Mouse (Mus musculus) embryonic facial prominence, embryonic 13.5 days (tissue): ENCODE results near the gene Zbtb12. TPM values are rescaled to one million over a fixed set of nuclear protein-coding genes. Genes with fewer than 3 reads are reported as not detected.

Source experiments
- ATAC-seq: fragments of 200-750 bp; cut with Nextera tagmentation; 2 replicates; pipeline ENCODE4 v1.8.0; 2017; ENCODE audit warnings: low read depth; ENCODE audit not compliant: insufficient number of reproducible peaks, insufficient read depth, low FRiP score, low TSS enrichment
- H3K27ac ChIP-seq: fragments of 300-500 bp; sonication (generic); 2 replicates; pipeline ENCODE4 v1.5.1; 2015; ENCODE audit warnings: moderate library complexity, mild to moderate bottlenecking, inconsistent platforms
- H3K27me3 ChIP-seq: fragments of 300-500 bp; sonication (generic); 2 replicates; pipeline ENCODE4 v1.6.1; 2015; ENCODE audit warnings: mild to moderate bottlenecking, inconsistent platforms
- H3K36me3 ChIP-seq: fragments of 300-500 bp; sonication (generic); 2 replicates; pipeline ENCODE4 v1.6.1; 2015; ENCODE audit warnings: mild to moderate bottlenecking, inconsistent platforms
- H3K4me1 ChIP-seq: fragments of 300-500 bp; sonication (generic); 2 replicates; pipeline ENCODE4 v1.6.1; 2015; ENCODE audit warnings: inconsistent platforms
- H3K4me2 ChIP-seq: fragments of 300-500 bp; sonication (generic); 2 replicates; pipeline ENCODE4 v1.6.1; 2015; ENCODE audit warnings: moderate library complexity, mild to moderate bottlenecking, inconsistent platforms
- H3K4me3 ChIP-seq: fragments of 300-500 bp; sonication (generic); 2 replicates; pipeline ENCODE4 v1.5.1; 2015; ENCODE audit warnings: mild to moderate bottlenecking, inconsistent platforms
- H3K9ac ChIP-seq: fragments of 300-500 bp; sonication (generic); 2 replicates; pipeline ENCODE4 v1.6.1; 2015; ENCODE audit warnings: mild to moderate bottlenecking, inconsistent platforms
- H3K9me3 ChIP-seq: fragments of 300-500 bp; sonication (generic); 2 replicates; pipeline ENCODE4 v1.6.1; 2016; ENCODE audit warnings: inconsistent platforms
- WGBS: fragments of 180-500 bp; shearing (Covaris S2); methylation state at CpG from one replicate; pipeline ENCODE4 v1.1.7; 2015; ENCODE audit warnings: mixed read lengths; 5-methylcytosine and 5-hydroxymethylcytosine counted together
- microRNA-seq: library from miRNA; unstranded; fragments of <30 nt; microRNA quantifications from one replicate; pipeline ENCODE4, GENCODE M21; 2016
- polyA plus RNA-seq: library from polyadenylated mRNA; unstranded; fragments of >200 nt; fragmentation: Nextera tagmentation; extraction: Ambion mirVana; gene quantifications from 2 replicates; pipeline ENCODE4 v1.2.1, GENCODE M21; 2015

Zbtb12 gene
- polyA plus RNA-seq, 1 experiment from 2014 or later = 7.1 TPM

- no peaks in the 10 kb centered on the region; the same call in 1 of the 2 replicates for H3K27me3 ChIP-seq
- H3K27ac ChIP-seq = no peak overlapping the region
- H3K9me3 ChIP-seq = no peaks in the 10 kb centered on the region
- H3K4me1 ChIP-seq = peaks cover 26% of the 10 kb centered on the region
- ATAC-seq = no peak
- whole genome bisulfite sequencing = 88% methylated on average over 8 of the region's 8 CpGs
- peak overlapping the region; percentile 75 for H3K4me3 ChIP-seq
- H3K9ac ChIP-seq = peak overlapping the region; percentile 91
- H3K36me3 ChIP-seq = peaks cover 9% of the 10 kb centered on the region; the same call in 1 of the 2 replicates
- H3K4me2 ChIP-seq = peak overlapping the region; percentile 89
These were observed 53.0 kb downstream of the Zbtb12 start for GRCm38 (mm10) chr17:34932287-34932686.

- Histone ChIP-seq H3K9me3 (no peaks in the 10 kb centered on the region), H3K4me1 (peaks cover 26% of the 10 kb centered on the region), H3K9ac (peak overlapping the region; percentile 49; the same call in 1 of the 2 replicates), H3K4me3 (no peak overlapping the region), H3K27me3 (no peaks in the 10 kb centered on the region; the same call in 1 of the 2 replicates), H3K36me3 (peaks cover 9% of the 10 kb centered on the region; the same call in 1 of the 2 replicates), H3K4me2 (peak overlapping the region; percentile 22), H3K27ac (no peak overlapping the region)
- ATAC-seq = no peak
- 39% methylated on average over 24 of the region's 24 CpGs for WGBS
These were observed 54.7 kb downstream of the Zbtb12 start for GRCm38 (mm10) chr17:34934031-34934430.

- no peaks in the 10 kb centered on the region for H3K9me3 ChIP-seq
- ATAC-seq = no peak
- no peak overlapping the region for H3K4me3 ChIP-seq
- H3K4me2 ChIP-seq = no peak overlapping the region
- peaks cover 9% of the 10 kb centered on the region; the same call in 1 of the 2 replicates for H3K36me3 ChIP-seq
- no peak overlapping the region for H3K27ac ChIP-seq
- H3K9ac ChIP-seq = peak overlapping the region; percentile 49; the same call in 1 of the 2 replicates
- WGBS = 33% methylated on average over 8 of the region's 8 CpGs
- H3K4me1 ChIP-seq = peaks cover 26% of the 10 kb centered on the region
- H3K27me3 ChIP-seq = no peaks in the 10 kb centered on the region; the same call in 1 of the 2 replicates
These were observed 55.5 kb downstream of the Zbtb12 start for GRCm38 (mm10) chr17:34934830-34935229.

- no peak overlapping the region for H3K9ac ChIP-seq
- H3K27ac ChIP-seq = no peak overlapping the region
- H3K4me3 ChIP-seq = no peak overlapping the region
- WGBS = 81% methylated on average over 6 of the region's 6 CpGs
- H3K4me2 ChIP-seq = no peak overlapping the region
- no peak for ATAC-seq
- no peaks in the 10 kb centered on the region for H3K9me3 ChIP-seq
- peaks cover 9% of the 10 kb centered on the region; the same call in 1 of the 2 replicates for H3K36me3 ChIP-seq
- H3K4me1 ChIP-seq = peaks cover 21% of the 10 kb centered on the region
- H3K27me3 ChIP-seq = no peaks in the 10 kb centered on the region; the same call in 1 of the 2 replicates
These were observed 58.8 kb downstream of the Zbtb12 start for GRCm38 (mm10) chr17:34937960-34938505.

DNA sequence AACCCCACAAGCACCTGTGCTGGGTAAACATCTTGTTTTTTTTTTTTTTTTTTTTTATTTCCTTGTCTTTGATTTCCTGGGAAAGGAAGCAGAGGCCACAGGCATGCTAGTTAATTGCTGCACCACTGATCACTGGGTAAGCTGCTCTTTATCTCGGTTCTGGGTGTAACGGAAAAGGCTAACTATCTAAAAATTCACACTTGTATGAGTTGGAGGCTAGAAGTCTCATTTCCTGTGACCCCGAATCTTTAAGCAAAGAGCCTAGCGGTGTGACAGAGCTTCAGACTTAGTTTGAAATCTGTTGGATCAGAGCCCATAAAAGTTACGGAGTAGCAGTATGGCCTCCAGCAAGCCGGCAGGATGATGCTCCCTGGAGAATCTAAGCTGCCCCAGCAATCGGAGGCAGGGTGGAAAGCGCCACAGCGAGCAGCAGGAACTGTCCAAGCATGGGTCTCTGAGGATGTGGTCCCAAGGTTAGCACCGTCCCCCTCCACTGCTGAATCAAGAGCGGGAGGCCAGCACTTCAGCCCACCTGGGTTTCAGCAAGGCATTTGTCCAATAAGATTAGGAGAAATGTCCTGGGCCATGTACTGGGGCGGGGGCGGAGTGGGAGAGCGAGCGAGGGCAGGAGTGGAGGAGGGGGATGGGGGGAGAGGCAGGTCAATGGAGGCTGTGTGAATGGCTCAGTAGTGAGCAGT lies 62.2 kb downstream of the Zbtb12 start:
- no peak for ATAC-seq
- Histone ChIP-seq H3K4me1 (peaks cover 6% of the 10 kb centered on the region), H3K27me3 (no peaks in the 10 kb centered on the region), H3K9ac (peak overlapping the region; percentile 65), H3K36me3 (no peaks in the 10 kb centered on the region), H3K4me3 (peak overlapping the region; percentile 30), H3K4me2 (peak overlapping the region; percentile 52), H3K27ac (no peak overlapping the region), H3K9me3 (no peaks in the 10 kb centered on the region)
- WGBS = 6% methylated on average over 15 of the region's 15 CpGs

DNA sequence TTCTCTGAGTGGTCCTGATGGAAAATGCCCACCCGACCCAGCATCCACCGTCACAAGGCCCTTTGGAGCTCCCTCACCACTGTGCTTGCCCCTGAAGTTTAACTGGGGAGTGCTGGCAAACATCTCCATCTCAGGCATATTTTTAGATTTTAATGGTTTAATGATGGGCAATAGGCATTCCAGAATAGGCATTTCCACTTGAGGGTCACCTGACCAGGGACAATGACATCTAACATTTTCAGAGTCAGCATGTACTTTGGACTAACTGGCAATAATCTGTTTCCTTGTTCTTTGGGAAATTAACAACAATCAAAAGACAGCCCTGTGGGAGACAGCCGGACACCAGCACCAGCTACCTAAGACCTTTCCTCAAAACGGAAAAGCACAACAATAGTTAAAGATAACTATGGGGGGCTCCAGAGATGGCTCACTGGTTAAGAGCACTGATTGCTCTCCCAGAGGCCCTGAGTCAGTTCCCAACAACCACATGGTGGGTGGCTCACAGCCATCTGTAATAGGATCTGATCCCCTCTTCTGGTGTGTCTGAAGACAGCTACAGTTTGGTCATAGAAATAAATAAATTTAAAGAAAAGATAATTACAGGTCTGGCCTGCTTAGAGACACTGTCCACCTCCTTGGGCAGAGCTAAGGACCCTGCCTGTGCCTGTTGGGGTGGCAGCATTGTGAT lies 64.0 kb downstream of the Zbtb12 start:
- no peak overlapping the region for H3K9ac ChIP-seq
- no peaks in the 10 kb centered on the region for H3K36me3 ChIP-seq
- WGBS = 83% methylated on average over 4 of the region's 4 CpGs
- H3K4me2 ChIP-seq = no peak overlapping the region
- H3K27ac ChIP-seq = no peak overlapping the region
- H3K4me1 ChIP-seq = peaks cover 6% of the 10 kb centered on the region
- H3K4me3 ChIP-seq = no peak overlapping the region
- H3K27me3 ChIP-seq = no peaks in the 10 kb centered on the region
- H3K9me3 ChIP-seq = no peaks in the 10 kb centered on the region
- no peak for ATAC-seq

DNA sequence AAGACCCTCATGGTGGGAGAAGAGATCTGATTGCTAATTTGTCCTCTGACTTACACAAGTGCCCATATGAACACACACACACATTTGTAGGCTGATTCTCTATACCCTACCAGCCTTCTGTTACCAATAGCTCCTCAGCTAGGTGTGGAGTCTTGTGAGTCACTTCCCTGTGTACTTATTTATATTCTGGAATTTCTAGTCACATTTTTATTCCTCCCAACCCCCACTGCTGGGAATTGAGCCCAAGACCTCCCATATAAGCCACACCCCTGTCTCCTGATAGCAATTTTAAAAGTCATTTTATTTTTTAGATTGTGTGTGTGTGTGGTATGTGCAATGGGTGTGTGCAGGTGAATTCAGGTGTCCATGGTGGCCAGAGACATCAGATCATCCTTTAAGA lies 65.1 kb downstream of the Zbtb12 start:
- Histone ChIP-seq H3K27ac (no peak overlapping the region), H3K4me3 (no peak overlapping the region), H3K36me3 (peaks cover under 1% of the 10 kb centered on the region), H3K27me3 (no peaks in the 10 kb centered on the region), H3K9me3 (no peaks in the 10 kb centered on the region), H3K4me1 (peaks cover 6% of the 10 kb centered on the region), H3K4me2 (no peak overlapping the region), H3K9ac (no peak overlapping the region)
- no peak for ATAC-seq

Small RNA genes lying within 50 kb of the gene (microRNA-seq; reads per million reads assigned to microRNA genes)
- gene Mir6970 (not detected), gene Mir6971 (4.1 reads per million, percentile 16 among the genes with 10 or more reads in this experiment), gene Mir6972 (not detected)

Other genes with a start within 250 kb of the Zbtb12 start
- gene Prrt1, start 249.9 kb upstream of the Zbtb12 start, polyA plus RNA-seq = 0.55 and 0.78 TPM in 2 replicates
- 15.0 and 18.0 TPM in 2 replicates for gene Fkbpl, start 234.7 kb upstream of the Zbtb12 start, polyA plus RNA-seq
- 97.8 and 106 TPM in 2 replicates for gene Atf6b, start 232.3 kb upstream of the Zbtb12 start, polyA plus RNA-seq
- 0.03 and 0.04 TPM in 2 replicates for gene Tnxb, start 208.9 kb upstream of the Zbtb12 start, polyA plus RNA-seq
- gene C4b, start 135.6 kb upstream of the Zbtb12 start, polyA plus RNA-seq = 0.34 TPM in 1 of 2 replicates, not detected in the other
- gene Cyp21a1, start 74.9 kb upstream of the Zbtb12 start, polyA plus RNA-seq = not detected in 2 replicates
- 25.4 and 29.4 TPM in 2 replicates for gene Stk19, start 42.5 kb upstream of the Zbtb12 start, polyA plus RNA-seq
- gene Dxo, start 42.5 kb upstream of the Zbtb12 start, polyA plus RNA-seq = 66.3 and 75.1 TPM in 2 replicates
- 52.2 and 55.6 TPM in 2 replicates for gene Skiv2l, start 29.3 kb upstream of the Zbtb12 start, polyA plus RNA-seq
- 119 and 126 TPM in 2 replicates for gene Nelfe, start 29.1 kb upstream of the Zbtb12 start, polyA plus RNA-seq
- gene Cfb, start 17.0 kb upstream of the Zbtb12 start, polyA plus RNA-seq = 1.6 and 5.7 TPM in 2 replicates
- not detected in 2 replicates for gene Gm20547, start 2.6 kb downstream of the Zbtb12 start, polyA plus RNA-seq
- gene C2, start 18.8 kb downstream of the Zbtb12 start, polyA plus RNA-seq = 2.7 and 3.2 TPM in 2 replicates
- gene Ehmt2, start 19.0 kb downstream of the Zbtb12 start, polyA plus RNA-seq = 98.5 and 100 TPM in 2 replicates
- 0.24 and 0.83 TPM in 2 replicates for gene Slc44a4, start 35.0 kb downstream of the Zbtb12 start, polyA plus RNA-seq
- 18.8 and 20.3 TPM in 2 replicates for gene Neu1, start 51.8 kb downstream of the Zbtb12 start, polyA plus RNA-seq
- gene Hspa1b, start 79.8 kb downstream of the Zbtb12 start, polyA plus RNA-seq = 0.53 and 0.87 TPM in 2 replicates
- gene Gm20481, start 90.4 kb downstream of the Zbtb12 start, polyA plus RNA-seq = not detected in 2 replicates
- gene Hspa1a, start 92.7 kb downstream of the Zbtb12 start, polyA plus RNA-seq = 5.8 and 6.1 TPM in 2 replicates
- 0.77 and 0.85 TPM in 2 replicates for gene Hspa1l, start 93.2 kb downstream of the Zbtb12 start, polyA plus RNA-seq
- 190 and 227 TPM in 2 replicates for gene Lsm2, start 102.4 kb downstream of the Zbtb12 start, polyA plus RNA-seq
- gene Vars, start 121.5 kb downstream of the Zbtb12 start, polyA plus RNA-seq = 102 and 112 TPM in 2 replicates
- gene Vwa7, start 137.1 kb downstream of the Zbtb12 start, polyA plus RNA-seq = 0.33 and 0.38 TPM in 2 replicates
- gene Sapcd1, start 148.5 kb downstream of the Zbtb12 start, polyA plus RNA-seq = 14.2 and 19.5 TPM in 2 replicates
- gene Msh5, start 167.3 kb downstream of the Zbtb12 start, polyA plus RNA-seq = 3.5 and 3.6 TPM in 2 replicates
- 243 and 254 TPM in 2 replicates for gene Clic1, start 170.5 kb downstream of the Zbtb12 start, polyA plus RNA-seq
- 358 and 374 TPM in 2 replicates for gene Ddah2, start 179.6 kb downstream of the Zbtb12 start, polyA plus RNA-seq
- 0.87 and 1.0 TPM in 2 replicates for gene Ly6g6c, start 185.9 kb downstream of the Zbtb12 start, polyA plus RNA-seq
- 0.77 and 0.89 TPM in 2 replicates for gene Mpig6b, start 186.7 kb downstream of the Zbtb12 start, polyA plus RNA-seq
- 4.3 and 4.9 TPM in 2 replicates for gene Ly6g6e, start 197.4 kb downstream of the Zbtb12 start, polyA plus RNA-seq
- 0.77 and 1.3 TPM in 2 replicates for gene Ly6g6d, start 198.6 kb downstream of the Zbtb12 start, polyA plus RNA-seq
- gene Ly6g6f, start 206.1 kb downstream of the Zbtb12 start, polyA plus RNA-seq = 0.18 and 0.23 TPM in 2 replicates
- 89.6 and 90.1 TPM in 2 replicates for gene Abhd16a, start 209.8 kb downstream of the Zbtb12 start, polyA plus RNA-seq
- not detected in 2 replicates for gene Ly6g5c, start 228.8 kb downstream of the Zbtb12 start, polyA plus RNA-seq
- gene Ly6g5b, start 235.9 kb downstream of the Zbtb12 start, polyA plus RNA-seq = 1.1 and 1.6 TPM in 2 replicates
- 21.1 and 24.1 TPM in 2 replicates for gene Gpank1, start 242.0 kb downstream of the Zbtb12 start, polyA plus RNA-seq
- gene Csnk2b, start 242.6 kb downstream of the Zbtb12 start, polyA plus RNA-seq = 278 and 298 TPM in 2 replicates
- gene D17H6S53E, start 246.9 kb downstream of the Zbtb12 start, polyA plus RNA-seq = 10.9 and 12.3 TPM in 2 replicates